Mouse (Mus musculus): ENCODE measurements around the gene Rgl2. TPM values are rescaled to one million over a fixed set of nuclear protein-coding genes. Genes with fewer than 3 reads are reported as not detected.
"Not testable (repeated sequence)": the region's sequence is repeated elsewhere in the genome, so short reads cannot be mapped to it uniquely, and the experiment has no call there.

The Rgl2 gene
- polyA plus RNA-seq, 2 experiments = 48.7 to 193 TPM

DNA sequence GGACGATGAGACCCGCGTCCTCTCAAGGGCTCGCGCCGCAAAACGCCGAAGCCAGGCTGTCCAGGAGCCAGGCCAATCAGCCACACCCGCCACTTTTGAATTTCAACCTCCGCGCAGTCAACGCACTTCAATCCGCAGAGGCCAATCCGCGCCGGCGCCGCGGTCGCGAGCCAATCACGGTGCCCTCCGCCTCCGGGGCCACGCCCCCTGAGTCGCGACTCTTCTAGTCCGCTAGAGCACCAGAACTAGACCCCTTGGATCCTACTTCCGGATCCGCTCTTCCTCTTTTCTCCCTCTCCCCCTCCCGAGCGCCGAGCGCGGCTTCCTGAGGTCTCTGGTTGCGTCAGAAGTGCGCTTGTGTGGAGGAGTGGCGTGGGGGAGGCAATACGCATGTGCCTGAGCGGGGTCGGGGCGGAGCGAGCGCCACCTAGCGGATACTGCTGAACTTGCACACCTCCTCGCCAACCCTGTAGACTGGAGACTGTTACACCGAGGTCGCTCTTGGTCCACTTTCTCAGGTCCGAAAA lies 38.7 kb upstream of the Rgl2 start, which contains the start of gene Kifc1:
Gene Kifc1, minus strand, starts transcription at position 129 of the 527 bp plus-strand sequence.
- Histone ChIP-seq H3K4me2 (replicated peaks; ENCODE audit: low read depth, low read length, severe bottlenecking) (peak within 1 kb of the TSS; percentile 60), H3K27me3 (ENCODE audit: control insufficient read depth, insufficient read depth, low read length) (no peaks in the 10 kb centered on the region), H3K9me3 (ENCODE audit: control insufficient read depth, low read length) (no peaks in the 10 kb centered on the region), H3K4me3 (replicated peaks; ENCODE audit: low read length) (peak within 1 kb of the TSS; percentile 58), H3K27ac (replicated peaks; ENCODE audit: low read depth, low read length) (no peak within 1 kb of the TSS), H3K4me1 (ENCODE audit: control insufficient read depth, insufficient read depth, low read length) (peaks cover 9% of the 10 kb centered on the region), H3K9ac (ENCODE audit: low read depth, low read length, severe bottlenecking) (peak within 1 kb of the TSS; percentile 62), H3K36me3 (ENCODE audit: control insufficient read depth, insufficient read depth, low read length) (peaks cover 8% of the 10 kb centered on the region; the same call in 1 of the 2 replicates)
- TF ChIP-seq POLR2A (IDR thresholded peaks at IDR 0.05; ENCODE audit: borderline replicate concordance, extremely low read depth, insufficient read depth, insufficient read length) = 0 out of 2 replicates have a peak, but pooled peaks have one; percentile 16
- ATAC-seq (ENCODE audit: low FRiP score, low read depth) (peak; percentile 100), DNase-seq (ENCODE audit: low spot score) (peak; percentile 99)
- WGBS = under 1% methylated on average over 48 of the region's 49 CpGs

DNA sequence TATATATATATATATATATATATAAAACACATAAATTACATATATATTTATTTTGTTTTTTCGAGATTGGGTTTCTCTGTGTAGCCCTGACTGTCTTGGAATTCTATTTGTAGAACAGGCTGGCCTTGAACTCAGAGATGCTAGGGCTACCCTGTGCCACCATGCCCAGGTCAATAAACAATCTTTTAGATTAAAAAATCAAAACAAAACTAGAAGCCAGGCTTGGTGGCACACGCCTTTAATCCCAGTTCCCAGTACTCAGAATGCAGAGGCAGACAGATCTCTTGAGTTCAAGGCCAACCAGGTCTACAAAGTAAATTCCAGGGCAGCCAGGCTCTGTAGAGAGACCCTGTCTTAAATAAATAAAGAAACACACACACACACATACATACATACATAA lies 38.0 kb upstream of the Rgl2 start:
- H3K9ac ChIP-seq (ENCODE audit: low read depth, low read length, severe bottlenecking) = no peak overlapping the region
- H3K9me3 ChIP-seq (ENCODE audit: control insufficient read depth, low read length) = no peaks in the 10 kb centered on the region
- WGBS = 75% methylated on average over 2 of the region's 2 CpGs
- H3K27me3 ChIP-seq (ENCODE audit: control insufficient read depth, insufficient read depth, low read length) = no peaks in the 10 kb centered on the region
- no peak overlapping the region for H3K4me3 ChIP-seq (replicated peaks; ENCODE audit: low read length)
- TF ChIP-seq POLR2A (IDR thresholded peaks at IDR 0.05; ENCODE audit: borderline replicate concordance, extremely low read depth, insufficient read depth, insufficient read length) = no peak
- DNase-seq (ENCODE audit: low spot score) = no peak
- ATAC-seq (ENCODE audit: low FRiP score, low read depth) = no peak
- peaks cover under 1% of the 10 kb centered on the region; the same call in 1 of the 2 replicates for H3K36me3 ChIP-seq (ENCODE audit: control insufficient read depth, insufficient read depth, low read length)
- no peak overlapping the region for H3K4me2 ChIP-seq (replicated peaks; ENCODE audit: low read depth, low read length, severe bottlenecking)
- H3K4me1 ChIP-seq (ENCODE audit: control insufficient read depth, insufficient read depth, low read length) = peaks cover 9% of the 10 kb centered on the region
- H3K27ac ChIP-seq (replicated peaks; ENCODE audit: low read depth, low read length) = no peak overlapping the region

GRCm38 (mm10) chr17:33891892-33892291 lies 37.5 kb upstream of the Rgl2 start:
- H3K9me3 ChIP-seq (ENCODE audit: control insufficient read depth, low read length); H3K4me1 ChIP-seq (ENCODE audit: control insufficient read depth, insufficient read depth, low read length); ATAC-seq (ENCODE audit: low FRiP score, low read depth); H3K27me3 ChIP-seq (ENCODE audit: control insufficient read depth, insufficient read depth, low read length); H3K4me3 ChIP-seq (replicated peaks; ENCODE audit: low read length); H3K9ac ChIP-seq (ENCODE audit: low read depth, low read length, severe bottlenecking); H3K4me2 ChIP-seq (replicated peaks; ENCODE audit: low read depth, low read length, severe bottlenecking); H3K27ac ChIP-seq (replicated peaks; ENCODE audit: low read depth, low read length); DNase-seq (ENCODE audit: low spot score); H3K36me3 ChIP-seq (ENCODE audit: control insufficient read depth, insufficient read depth, low read length): not testable (repeated sequence)
- 72% methylated on average over 6 of the region's 6 CpGs for WGBS

DNA sequence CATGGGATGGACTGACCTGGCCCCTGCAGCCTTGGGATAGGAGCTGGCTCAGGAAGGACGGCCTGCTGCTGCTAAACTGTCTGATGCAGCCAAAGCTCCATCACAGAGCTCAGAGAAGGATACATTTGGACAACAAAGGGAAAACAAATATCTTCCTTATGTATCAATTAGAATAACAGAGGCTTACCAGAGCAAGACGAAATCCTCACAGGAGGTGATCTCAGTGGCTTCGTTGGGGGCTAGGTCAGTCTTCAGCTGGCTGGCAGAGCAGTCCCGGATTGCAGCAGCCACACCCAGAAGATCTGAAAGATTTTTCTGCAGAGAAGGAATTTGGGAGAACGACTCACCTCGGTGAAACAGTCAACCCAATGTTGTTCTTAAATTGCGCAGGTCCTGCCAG lies 36.9 kb upstream of the Rgl2 start:
- Histone ChIP-seq H3K36me3 (ENCODE audit: control insufficient read depth, insufficient read depth, low read length) (no peaks in the 10 kb centered on the region), H3K4me2 (replicated peaks; ENCODE audit: low read depth, low read length, severe bottlenecking) (no peak overlapping the region), H3K27ac (replicated peaks; ENCODE audit: low read depth, low read length) (no peak overlapping the region), H3K4me1 (ENCODE audit: control insufficient read depth, insufficient read depth, low read length) (peaks cover 9% of the 10 kb centered on the region), H3K9ac (ENCODE audit: low read depth, low read length, severe bottlenecking) (no peak overlapping the region), H3K9me3 (ENCODE audit: control insufficient read depth, low read length) (no peaks in the 10 kb centered on the region), H3K4me3 (replicated peaks; ENCODE audit: low read length) (no peak overlapping the region), H3K27me3 (ENCODE audit: control insufficient read depth, insufficient read depth, low read length) (no peaks in the 10 kb centered on the region)
- WGBS = 27% methylated on average over 7 of the region's 7 CpGs
- DNase-seq (ENCODE audit: low spot score) = no peak
- ATAC-seq (ENCODE audit: low FRiP score, low read depth) = no peak
- TF ChIP-seq POLR2A (IDR thresholded peaks at IDR 0.05; ENCODE audit: borderline replicate concordance, extremely low read depth, insufficient read depth, insufficient read length) = no peak

DNA sequence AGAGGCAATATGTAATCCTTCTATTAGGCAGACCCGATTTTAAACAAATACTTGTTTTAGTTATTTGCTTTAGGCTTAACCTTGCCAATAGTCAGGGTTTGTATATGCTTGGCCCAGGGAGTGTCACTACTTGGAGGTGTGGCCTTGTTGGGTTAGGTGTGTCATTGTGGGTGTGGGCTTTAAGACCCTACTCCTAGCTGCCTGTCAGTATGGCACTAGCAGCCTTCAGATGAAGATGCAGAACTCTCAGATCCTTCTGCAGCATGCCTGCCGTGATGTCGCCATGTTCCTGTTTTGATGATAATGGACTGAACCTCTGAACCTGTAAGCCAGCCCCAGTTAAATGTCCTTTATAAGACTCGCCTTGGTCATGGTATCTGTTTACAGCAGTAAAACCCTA lies 36.3 kb upstream of the Rgl2 start:
- not testable (repeated sequence) for H3K27ac ChIP-seq (replicated peaks; ENCODE audit: low read depth, low read length); H3K36me3 ChIP-seq (ENCODE audit: control insufficient read depth, insufficient read depth, low read length); H3K4me2 ChIP-seq (replicated peaks; ENCODE audit: low read depth, low read length, severe bottlenecking); H3K9ac ChIP-seq (ENCODE audit: low read depth, low read length, severe bottlenecking); ATAC-seq (ENCODE audit: low FRiP score, low read depth); H3K9me3 ChIP-seq (ENCODE audit: control insufficient read depth, low read length); H3K4me1 ChIP-seq (ENCODE audit: control insufficient read depth, insufficient read depth, low read length); DNase-seq (ENCODE audit: low spot score); H3K27me3 ChIP-seq (ENCODE audit: control insufficient read depth, insufficient read depth, low read length); H3K4me3 ChIP-seq (replicated peaks; ENCODE audit: low read length)
- 74% methylated on average over 4 of the region's 4 CpGs for WGBS

Data from limb, embryonic 14.5 days (tissue).